Mouse (Mus musculus) Patski (cell line): ENCODE measurements at regions not wholly inside any gene's neighbourhood (a gene's known extent, or its start where the extent isn't known, plus 50 kb on each side); places are given as distances from the start of the nearest gene placed in this dataset.

Experiments used
- ATAC-seq: fragments of 100-300 bp; one replicate; pipeline ENCODE4 v1.8.0; 2021
- CTCF ChIA-PET: fragments of 350-600 bp; sonication (Branson Sonifier 250); formaldehyde crosslinking; loops from one replicate; lab custom pipeline; 2022; ENCODE audit warnings: inconsistent platforms; lab: Charles Lee
- POLR2A ChIA-PET: fragments of 350-600 bp; sonication (Branson Sonifier 250); formaldehyde crosslinking; loops from one replicate; lab custom pipeline; 2022; ENCODE audit warnings: antibody characterized with exemption, inconsistent platforms; lab: Charles Lee
- DNase-seq: peaks from one replicate; pipeline ENCODE4 v3.0.0-alpha.2; 2011; ENCODE audit warnings: low read depth, low spot score
- H3K27me3 ChIP-seq: fragments of 371-371 bp; one replicate; pipeline ENCODE4 v1.5.1; 2021
- CTCF ChIP-seq: fragments of 100-300 bp; IDR thresholded peaks from one replicate; pipeline ENCODE4 v1.5.1; 2021
- in situ Hi-C: fragments of 300-500 bp; cut with MboI; formaldehyde crosslinking; loops from 3 replicates; pipeline ENCODE4 v1.11.1; 2018; ENCODE audit warnings: low pct_unique_long_range_greater_than_20kb, mixed read lengths

- CTCF ChIA-PET = no interaction called here
- TF ChIP-seq CTCF = no peak
- in situ Hi-C loops = no loop called here
- H3K27me3 ChIP-seq = peaks cover 10% of the 10 kb centered on the region
- POLR2A ChIA-PET = no interaction called here
- DNase-seq = no peak
- ATAC-seq = no peak
Observed at GRCm38 (mm10) chr9:68366973-68367372, 286.6 kb upstream of the Rora start.

GRCm38 (mm10) chr9:68367556-68367955 is 286.0 kb upstream of the Rora start:
- no peak for DNase-seq

GRCm38 (mm10) chr9:68372726-68373125 is 280.9 kb upstream of the Rora start:
- POLR2A ChIA-PET = no interaction called here
- H3K27me3 ChIP-seq = peaks cover 16% of the 10 kb centered on the region
- ATAC-seq (no peak), DNase-seq (no peak)
- in situ Hi-C loops = no loop called here
- no peak for TF ChIP-seq CTCF
- CTCF ChIA-PET = no interaction called here

More at GRCm38 (mm10) chr9:68367556-68367955, 286.0 kb upstream of the Rora start:
- no peak for TF ChIP-seq CTCF
- CTCF ChIA-PET = no interaction called here
- POLR2A ChIA-PET = no interaction called here
- ATAC-seq = no peak
- in situ Hi-C loops = no loop called here
- peaks cover 16% of the 10 kb centered on the region for H3K27me3 ChIP-seq

- H3K27me3 ChIP-seq = peaks cover 8% of the 10 kb centered on the region
- DNase-seq (no peak), ATAC-seq (no peak)
- in situ Hi-C loops = no loop called here
- ChIA-PET CTCF (no interaction called here), POLR2A (no interaction called here)
- TF ChIP-seq CTCF = no peak
Observed at GRCm38 (mm10) chr9:68376222-68376621, 277.4 kb upstream of the Rora start.

GRCm38 (mm10) chr9:68381871-68382270 is 271.7 kb upstream of the Rora start:
- in situ Hi-C loops = no loop called here
- POLR2A ChIA-PET = no interaction called here
- ATAC-seq (no peak), DNase-seq (no peak)
- TF ChIP-seq CTCF = peak; percentile 46
- H3K27me3 ChIP-seq = peaks cover 4% of the 10 kb centered on the region
- CTCF ChIA-PET = no interaction called here

- DNase-seq = no peak
- peaks cover 26% of the 10 kb centered on the region for H3K27me3 ChIP-seq
- ChIA-PET CTCF (no interaction called here), POLR2A (no interaction called here)
- in situ Hi-C loops = no loop called here
- TF ChIP-seq CTCF = no peak
- ATAC-seq = no peak
Observed at GRCm38 (mm10) chr9:68400930-68401329, 252.7 kb upstream of the Rora start.

- CTCF ChIA-PET = no interaction called here
- ATAC-seq = no peak
- TF ChIP-seq CTCF = no peak
- POLR2A ChIA-PET = no interaction called here
- in situ Hi-C loops = no loop called here
- peaks cover 12% of the 10 kb centered on the region for H3K27me3 ChIP-seq
- DNase-seq = no peak
Observed at GRCm38 (mm10) chr9:68402176-68402845, 251.3 kb upstream of the Rora start.

GRCm38 (mm10) chr9:68402981-68403380 is 250.6 kb upstream of the Rora start:
- no peak for TF ChIP-seq CTCF
- no peak for ATAC-seq
- CTCF ChIA-PET = no interaction called here
- DNase-seq = no peak
- POLR2A ChIA-PET = no interaction called here
- H3K27me3 ChIP-seq = peaks cover 10% of the 10 kb centered on the region
- in situ Hi-C loops = no loop called here

- no peak for TF ChIP-seq CTCF
- ATAC-seq (no peak), DNase-seq (no peak)
- ChIA-PET CTCF (no interaction called here), POLR2A (no interaction called here)
- in situ Hi-C loops = no loop called here
- peaks cover 10% of the 10 kb centered on the region for H3K27me3 ChIP-seq
Observed at GRCm38 (mm10) chr9:68403516-68403915, 250.1 kb upstream of the Rora start.

- POLR2A ChIA-PET = no interaction called here
- in situ Hi-C loops = no loop called here
- CTCF ChIA-PET = no interaction called here
- H3K27me3 ChIP-seq = peaks cover 6% of the 10 kb centered on the region
- TF ChIP-seq CTCF = no peak
- ATAC-seq = no peak
- DNase-seq = no peak
Observed at GRCm38 (mm10) chr9:68409786-68410185, 243.8 kb upstream of the Rora start.

- no peak for TF ChIP-seq CTCF
Observed at GRCm38 (mm10) chr9:68426286-68426685, 227.3 kb upstream of the Rora start.

GRCm38 (mm10) chr9:68462755-68463154 is 190.8 kb upstream of the Rora start:
- CTCF ChIA-PET = no interaction called here

More at GRCm38 (mm10) chr9:68426286-68426685, 227.3 kb upstream of the Rora start:
- H3K27me3 ChIP-seq = no peaks in the 10 kb centered on the region
- in situ Hi-C loops = no loop called here
- ChIA-PET CTCF (no interaction called here), POLR2A (no interaction called here)
- ATAC-seq (no peak), DNase-seq (no peak)

More at GRCm38 (mm10) chr9:68462755-68463154, 190.8 kb upstream of the Rora start:
- DNase-seq (no peak), ATAC-seq (no peak)
- in situ Hi-C loops = no loop called here
- H3K27me3 ChIP-seq = no peaks in the 10 kb centered on the region
- TF ChIP-seq CTCF = no peak
- POLR2A ChIA-PET = no interaction called here
